Comparison of ENCODE assay signal across 9 mouse cellular contexts in genomic region chr19:58113092-58113731, GRCm38 (mm10).
DNase-seq lines count a peak whose midpoint lies in the region; ATAC-seq and TF ChIP-seq lines count a peak whose summit lies in the region.
"Had no signal": no experiment of that assay in that cellular context is flagged by ENCODE, and none has a peak within 500 bp of the region (broad histone marks: within the 10 kb centered on the region; RNA-seq: fewer than 3 reads in every experiment).

No protein-coding gene starts in this region.

- no peak for TF ChIP-seq POLR2A in liver, adult 2 months (IDR thresholded peaks at IDR 0.05; ENCODE audit: extremely low read depth, insufficient read depth, low read length)

- H3K4me2 ChIP-seq in forebrain, embryonic 15.5 days (replicated peaks) = no peak overlapping the region
- H3K4me2 ChIP-seq in limb, embryonic 15.5 days = no peak overlapping the region
- H3K4me2 ChIP-seq in neural tube, embryonic 15.5 days = no peak overlapping the region

- intact Hi-C loops in gastrocnemius, adult 2 months (cut with DNase I) = no loop called here

- no peaks in the 10 kb centered on the region for H3K79me2 ChIP-seq in liver, adult 2 months (ENCODE audit: control insufficient read depth, insufficient read depth, low read length)

- TF ChIP-seq CTCF in liver, adult 2 months (IDR thresholded peaks at IDR 0.05; ENCODE audit: low read depth, low read length) = no peak
- TF ChIP-seq CTCF in gastrocnemius, adult 2 months (IDR thresholded peaks at IDR 0.05) = no peak

- WGBS in liver, adult 2 months = 89% methylated on average over 5 of the region's 5 CpGs
- 77% methylated on average over 5 of the region's 5 CpGs for WGBS in forebrain, embryonic 15.5 days
- WGBS in limb, embryonic 15.5 days = 83% methylated on average over 5 of the region's 5 CpGs
- WGBS in neural tube, embryonic 15.5 days = 71% methylated on average over 5 of the region's 5 CpGs

- H3K9me3 ChIP-seq in forebrain, embryonic 15.5 days = no peaks in the 10 kb centered on the region
- H3K9me3 ChIP-seq in limb, embryonic 15.5 days = no peaks in the 10 kb centered on the region
- no peaks in the 10 kb centered on the region for H3K9me3 ChIP-seq in neural tube, embryonic 15.5 days (replicated peaks)

- ATAC-seq in forebrain, embryonic 15.5 days (replicated peaks) = peak; percentile 89
- ATAC-seq in limb, embryonic 15.5 days (ENCODE audit: insufficient number of reproducible peaks, low FRiP score, low TSS enrichment, low read depth) = peak; percentile 93
- ATAC-seq in neural tube, embryonic 15.5 days (ENCODE audit: low FRiP score) = peak; percentile 91

- no peaks in the 10 kb centered on the region for H3K36me3 ChIP-seq in liver, adult 2 months (ENCODE audit: control insufficient read depth, insufficient read depth, low read length)
- no peaks in the 10 kb centered on the region for H3K36me3 ChIP-seq in forebrain, embryonic 15.5 days
- no peaks in the 10 kb centered on the region for H3K36me3 ChIP-seq in limb, embryonic 15.5 days
- no peaks in the 10 kb centered on the region for H3K36me3 ChIP-seq in neural tube, embryonic 15.5 days

- no peaks in the 10 kb centered on the region for H3K27me3 ChIP-seq in liver, adult 2 months (ENCODE audit: control insufficient read depth, insufficient read depth, low read length)
- H3K27me3 ChIP-seq in forebrain, embryonic 15.5 days = 0 out of 2 replicates have a peak, but pooled peaks cover 3% of the 10 kb centered on the region
- no peaks in the 10 kb centered on the region for H3K27me3 ChIP-seq in limb, embryonic 15.5 days
- H3K27me3 ChIP-seq in neural tube, embryonic 15.5 days (replicated peaks) = 0 out of 2 replicates have a peak, but pooled peaks cover 3% of the 10 kb centered on the region

- H3K4me3 ChIP-seq in liver, adult 2 months (ENCODE audit: insufficient read depth, low read depth, low read length) = no peak overlapping the region
- H3K4me3 ChIP-seq in forebrain, embryonic 15.5 days = no peak overlapping the region
- H3K4me3 ChIP-seq in limb, embryonic 15.5 days = no peak overlapping the region
- no peak overlapping the region for H3K4me3 ChIP-seq in neural tube, embryonic 15.5 days (replicated peaks)
- H3K4me3 ChIP-seq in gastrocnemius, adult 2 months = no peak overlapping the region

- H3K27ac ChIP-seq in liver, adult 2 months (replicated peaks; ENCODE audit: insufficient read depth, low read depth, low read length) = no peak overlapping the region
- H3K27ac ChIP-seq in forebrain, embryonic 15.5 days (replicated peaks) = no peak overlapping the region
- H3K27ac ChIP-seq in limb, embryonic 15.5 days = no peak overlapping the region
- no peak overlapping the region for H3K27ac ChIP-seq in neural tube, embryonic 15.5 days (replicated peaks)
- H3K27ac ChIP-seq in gastrocnemius, adult 2 months = no peak overlapping the region

- H3K4me1 ChIP-seq in liver, adult 2 months (ENCODE audit: control insufficient read depth, insufficient read depth, low read length) = no peaks in the 10 kb centered on the region
- peaks cover 14% of the 10 kb centered on the region for H3K4me1 ChIP-seq in forebrain, embryonic 15.5 days
- peaks cover 2% of the 10 kb centered on the region; the same call in 1 of the 2 replicates for H3K4me1 ChIP-seq in limb, embryonic 15.5 days
- peaks cover 2% of the 10 kb centered on the region for H3K4me1 ChIP-seq in neural tube, embryonic 15.5 days

- DNase-seq in liver, adult 2 months (ENCODE audit: extremely low read depth, low read depth, low spot score) = peak; percentile 32
- DNase-seq in liver = no peak
- DNase-seq in cerebellum, postnatal 36 days = no peak
- DNase-seq in thymus, adult 18-20 months = no peak
- DNase-seq in gastrocnemius, adult 2 months = no peak
- DNase-seq: cerebellum, adult 2 months had no signal

- H3K9ac ChIP-seq in liver, adult 2 months (ENCODE audit: low read depth, low read length) = no peak overlapping the region
- H3K9ac ChIP-seq in forebrain, embryonic 15.5 days (replicated peaks) = no peak overlapping the region
- H3K9ac ChIP-seq in limb, embryonic 15.5 days = no peak overlapping the region
- no peak overlapping the region for H3K9ac ChIP-seq in neural tube, embryonic 15.5 days (replicated peaks)
